Mouse (Mus musculus) heart, postnatal 4 days (tissue): Measurements from ENCODE around the gene Gbp2. TPM values are rescaled to one million over a fixed set of nuclear protein-coding genes. Genes with fewer than 3 reads are reported as not detected.
"Not testable (repeated sequence)": the region's sequence is repeated elsewhere in the genome, so short reads cannot be mapped to it uniquely, and the experiment has no call there.

ENCODE experiments used
- DNase-seq: peaks from one replicate; pipeline ENCODE4 v3.0.0; 2021
- total RNA-seq, 2 experiments: library from RNA; stranded (reverse); gene quantifications; 2 replicates each; pipeline ENCODE4 v1.2.3; 2021

Gene Gbp2
- total RNA-seq, result 1 to 10 TPM; 4.5 to 5.5 TPM

- DNase-seq, result peak; percentile 7
Observed at GRCm38 (mm10) chr3:142620111-142620955, at the start of gene Gbp2. Gene Gbp2, plus strand, starts transcription at chr3:142620602.

- DNase-seq, result no peak
Observed at GRCm38 (mm10) chr3:142570738-142571137, 49.7 kb upstream of the Gbp2 start.

- DNase-seq, result no peak
Observed at GRCm38 (mm10) chr3:142577108-142577507, 43.3 kb upstream of the Gbp2 start.

- DNase-seq, result no peak
Observed at GRCm38 (mm10) chr3:142578342-142578741, 42.1 kb upstream of the Gbp2 start.

GRCm38 (mm10) chr3:142583067-142583466 lies 37.3 kb upstream of the Gbp2 start:
- no peak for DNase-seq

GRCm38 (mm10) chr3:142587386-142587785 lies 33.0 kb upstream of the Gbp2 start:
- DNase-seq, result no peak

GRCm38 (mm10) chr3:142588888-142589287 lies 31.5 kb upstream of the Gbp2 start:
- DNase-seq, result no peak

- DNase-seq, result no peak
Observed at GRCm38 (mm10) chr3:142590431-142591067, 29.9 kb upstream of the Gbp2 start.

- DNase-seq, result no peak
Observed at GRCm38 (mm10) chr3:142594547-142594946, 25.9 kb upstream of the Gbp2 start, which contains the start of gene Gbp2b. Gene Gbp2b, plus strand, starts transcription at chr3:142594847.

GRCm38 (mm10) chr3:142597923-142598322 lies 22.5 kb upstream of the Gbp2 start:
- DNase-seq, result no peak

- DNase-seq, result no peak
Observed at GRCm38 (mm10) chr3:142601675-142602074, 18.7 kb upstream of the Gbp2 start.

- DNase-seq, result no peak
Observed at GRCm38 (mm10) chr3:142618658-142619057, 1.7 kb upstream of the Gbp2 start.

- no peak for DNase-seq
Observed at GRCm38 (mm10) chr3:142619606-142620005, 796 bp upstream of the Gbp2 start.

- peak; percentile 10 for DNase-seq
Observed at GRCm38 (mm10) chr3:142620956-142621562, 657 bp downstream of the Gbp2 start.

- no peak for DNase-seq
Observed at GRCm38 (mm10) chr3:142630385-142630784, 10.0 kb downstream of the Gbp2 start.

- peak; percentile 76 for DNase-seq
Observed at GRCm38 (mm10) chr3:142640201-142640600, 19.8 kb downstream of the Gbp2 start.

- peak; percentile 78 for DNase-seq
Observed at GRCm38 (mm10) chr3:142645949-142646348, 25.5 kb downstream of the Gbp2 start.

GRCm38 (mm10) chr3:142647836-142648235 lies 27.4 kb downstream of the Gbp2 start:
- DNase-seq, result not testable (repeated sequence)

- no peak for DNase-seq
Observed at GRCm38 (mm10) chr3:142650205-142650604, 29.8 kb downstream of the Gbp2 start.

GRCm38 (mm10) chr3:142664723-142665122 lies 44.3 kb downstream of the Gbp2 start:
- no peak for DNase-seq

GRCm38 (mm10) chr3:142674607-142675006 lies 54.2 kb downstream of the Gbp2 start:
- no peak for DNase-seq
